Mouse (Mus musculus) ovary, adult 18-20 months (tissue): ENCODE data around the gene Prc1.
A peak's percentile ranks its signal among the peaks of the same experiment; 100 is the strongest.

Experiments used
- DNase-seq: peaks from one replicate; pipeline ENCODE4 v3.0.0; 2022; ENCODE audit warnings: low spot score, mixed read lengths

Prc1 gene

GRCm38 (mm10) chr7:80294062-80294763 is at the start of gene Prc1:
Gene Prc1 (plus strand): TSS chr7:80294450.
- DNase-seq = peak; percentile 98

GRCm38 (mm10) chr7:80244851-80245250 is 49.4 kb upstream of the Prc1 start:
- DNase-seq = no peak

- DNase-seq = peak; percentile 97
These were observed 48.0 kb upstream of the Prc1 start, which contains the start of gene Ttll13 for GRCm38 (mm10) chr7:80246148-80246721. Gene Ttll13 (plus strand): TSS chr7:80246376.

- no peak for DNase-seq
These were observed 47.4 kb upstream of the Prc1 start for GRCm38 (mm10) chr7:80246859-80247258.

GRCm38 (mm10) chr7:80252437-80252836 is 41.8 kb upstream of the Prc1 start:
- DNase-seq = no peak

- DNase-seq = no peak
These were observed 41.4 kb upstream of the Prc1 start for GRCm38 (mm10) chr7:80252886-80253285.

- DNase-seq = no peak
These were observed 38.3 kb upstream of the Prc1 start for GRCm38 (mm10) chr7:80255981-80256380.

- DNase-seq = no peak
These were observed 36.5 kb upstream of the Prc1 start for GRCm38 (mm10) chr7:80257706-80258105.

- DNase-seq = peak; percentile 72
These were observed 33.5 kb upstream of the Prc1 start, which contains the start of gene Ngrn for GRCm38 (mm10) chr7:80260625-80261371. Gene Ngrn (plus strand): TSS chr7:80261215.

- DNase-seq = no peak
These were observed 32.8 kb upstream of the Prc1 start for GRCm38 (mm10) chr7:80261372-80261990.

GRCm38 (mm10) chr7:80264606-80265005 is 29.6 kb upstream of the Prc1 start:
- DNase-seq = no peak

- no peak for DNase-seq
These were observed 26.5 kb upstream of the Prc1 start for GRCm38 (mm10) chr7:80267764-80268163.

- peak; percentile 89 for DNase-seq
These were observed 25.1 kb upstream of the Prc1 start, which contains the start of gene Vps33b for GRCm38 (mm10) chr7:80268897-80269750. Gene Vps33b (plus strand): TSS chr7:80269649.

- DNase-seq = peak; percentile 15
These were observed 24.4 kb upstream of the Prc1 start for GRCm38 (mm10) chr7:80269751-80270255.

GRCm38 (mm10) chr7:80273456-80273855 is 20.8 kb upstream of the Prc1 start:
- no peak for DNase-seq

- no peak for DNase-seq
These were observed 17.9 kb upstream of the Prc1 start for GRCm38 (mm10) chr7:80276374-80276773.

- DNase-seq = no peak
These were observed 14.2 kb upstream of the Prc1 start for GRCm38 (mm10) chr7:80280032-80280431.

GRCm38 (mm10) chr7:80280998-80281397 is 13.3 kb upstream of the Prc1 start:
- DNase-seq = no peak

- DNase-seq = no peak
These were observed 12.6 kb upstream of the Prc1 start for GRCm38 (mm10) chr7:80281646-80282045.

- DNase-seq = no peak
These were observed 10.9 kb upstream of the Prc1 start for GRCm38 (mm10) chr7:80283226-80283918.

- no peak for DNase-seq
These were observed 9.9 kb upstream of the Prc1 start for GRCm38 (mm10) chr7:80284391-80284790.
